ENCODE assay signal across 9 mouse cellular contexts in genomic region chr13:18851182-18851581, GRCm38 (mm10).
"Had no signal": no experiment of that assay in that cellular context is flagged by ENCODE, and none has a peak within 500 bp of the region (broad histone marks: within the 10 kb centered on the region; RNA-seq: fewer than 3 reads in every experiment).

No protein-coding gene starts in this region.

- DNase-seq: kidney, adult 2 months; kidney, postnatal 14 days; lung, adult 18-20 months; midbrain, embryonic 14.5 days; thymus, postnatal 14 days had no signal

- H3K27me3 ChIP-seq: limb, embryonic 13.5 days; neural tube, embryonic 12.5 days had no signal

- H3K27ac ChIP-seq: left cerebral cortex, adult 2 months; limb, embryonic 13.5 days; neural tube, embryonic 12.5 days; stomach, postnatal 0 days had no signal

- H3K9me3 ChIP-seq: limb, embryonic 13.5 days; neural tube, embryonic 12.5 days had no signal

- H3K4me2 ChIP-seq: limb, embryonic 13.5 days; neural tube, embryonic 12.5 days had no signal

- H3K4me3 ChIP-seq: left cerebral cortex, adult 2 months; limb, embryonic 13.5 days; neural tube, embryonic 12.5 days had no signal

- H3K4me1 ChIP-seq: limb, embryonic 13.5 days; neural tube, embryonic 12.5 days had no signal

- H3K9ac ChIP-seq: limb, embryonic 13.5 days; neural tube, embryonic 12.5 days had no signal
